Mouse (Mus musculus) embryonic facial prominence, embryonic 14.5 days (tissue): ENCODE measurements around the gene Poc1b. TPM values are rescaled to one million over a fixed set of nuclear protein-coding genes. Genes with fewer than 3 reads are reported as not detected.

Source experiments
- ATAC-seq: fragments of 200-750 bp; cut with Nextera tagmentation; 2 replicates; pipeline ENCODE4 v1.8.0; 2017; ENCODE audit warnings: low read depth, moderate number of reproducible peaks, moderate TSS enrichment
- DNase-seq: peaks from one replicate; pipeline ENCODE4 v3.0.0-alpha.2; 2015; ENCODE audit warnings: low spot score
- H3K27ac ChIP-seq: fragments of 300-500 bp; sonication (generic); replicated peaks from 2 replicates; pipeline ENCODE4 v1.5.1; 2014; ENCODE audit warnings: low read depth, mild to moderate bottlenecking, low read length, moderate library complexity
- H3K27me3 ChIP-seq: fragments of 300-500 bp; sonication (generic); replicated peaks from 2 replicates; pipeline ENCODE4 v1.6.1; 2014; ENCODE audit warnings: low read length; ENCODE audit not compliant: control insufficient read depth, insufficient read depth
- H3K36me3 ChIP-seq: fragments of 300-500 bp; sonication (generic); 2 replicates; pipeline ENCODE4 v1.6.1; 2014; ENCODE audit warnings: low read length, mixed read lengths; ENCODE audit not compliant: control insufficient read depth, insufficient read depth
- H3K4me1 ChIP-seq: fragments of 300-500 bp; sonication (generic); 2 replicates; pipeline ENCODE4 v1.6.1; 2014; ENCODE audit warnings: antibody characterized with exemption, low read length; ENCODE audit not compliant: control insufficient read depth, insufficient read depth
- H3K4me2 ChIP-seq: fragments of 300-500 bp; sonication (generic); 2 replicates; pipeline ENCODE4 v1.6.1; 2014; ENCODE audit warnings: low read depth, mild to moderate bottlenecking, low read length, moderate library complexity, mixed read lengths
- H3K4me3 ChIP-seq: fragments of 300-500 bp; sonication (generic); 2 replicates; pipeline ENCODE4 v1.5.1; 2014; ENCODE audit warnings: low read depth, mild to moderate bottlenecking, low read length
- H3K9ac ChIP-seq: fragments of 300-500 bp; sonication (generic); 2 replicates; pipeline ENCODE4 v1.6.1; 2014; ENCODE audit warnings: low read depth, mild to moderate bottlenecking, low read length, moderate library complexity, mixed read lengths
- H3K9me3 ChIP-seq: fragments of 300-500 bp; sonication (generic); 2 replicates; pipeline ENCODE4 v1.6.1; 2016; ENCODE audit warnings: low read length; ENCODE audit not compliant: control insufficient read depth
- WGBS: fragments of 180-500 bp; shearing (Covaris S2); extraction: QIAGEN DNeasy Blood & Tissue Kit; methylation state at CpG from one replicate; pipeline ENCODE4 v1.1.7; 2014; 5-methylcytosine and 5-hydroxymethylcytosine counted together
- polyA plus RNA-seq: library from polyadenylated mRNA; unstranded; fragments of >200 nt; fragmentation: Nextera tagmentation; extraction: Ambion mirVana; gene quantifications from 2 replicates; pipeline ENCODE4 v1.2.1, GENCODE M21; 2014

The Poc1b gene
- polyA plus RNA-seq, 1 experiment from 2014 or later: 18.9 TPM

DNA sequence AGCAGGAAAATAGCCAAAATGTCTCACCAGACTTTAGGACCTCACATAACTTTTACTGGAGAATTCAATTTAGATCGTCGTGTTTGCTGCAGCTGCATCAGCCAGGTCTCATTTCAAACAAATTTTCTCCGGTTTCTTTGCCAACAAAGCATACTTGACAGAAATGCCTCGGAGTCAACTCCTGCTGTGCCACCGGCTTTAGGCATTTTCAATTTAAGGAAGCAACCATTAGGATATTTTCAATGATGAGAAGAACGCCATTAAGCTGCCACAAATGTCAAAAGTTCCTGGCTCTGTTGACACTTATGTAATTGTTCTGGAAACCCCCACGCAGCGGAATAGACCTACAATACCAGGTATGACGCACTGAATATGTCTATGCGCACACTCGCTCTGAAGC lies 131.7 kb downstream of the Poc1b start:
- WGBS: 47% methylated on average over 11 of the region's 11 CpGs
- ATAC-seq: no peak
- Histone ChIP-seq H3K4me2 (no peak overlapping the region), H3K4me3 (no peak overlapping the region), H3K9me3 (no peaks in the 10 kb centered on the region), H3K4me1 (peaks cover 22% of the 10 kb centered on the region), H3K27me3 (no peaks in the 10 kb centered on the region), H3K9ac (no peak overlapping the region), H3K36me3 (no peaks in the 10 kb centered on the region), H3K27ac (no peak overlapping the region)
- DNase-seq: peak; percentile 49

DNA sequence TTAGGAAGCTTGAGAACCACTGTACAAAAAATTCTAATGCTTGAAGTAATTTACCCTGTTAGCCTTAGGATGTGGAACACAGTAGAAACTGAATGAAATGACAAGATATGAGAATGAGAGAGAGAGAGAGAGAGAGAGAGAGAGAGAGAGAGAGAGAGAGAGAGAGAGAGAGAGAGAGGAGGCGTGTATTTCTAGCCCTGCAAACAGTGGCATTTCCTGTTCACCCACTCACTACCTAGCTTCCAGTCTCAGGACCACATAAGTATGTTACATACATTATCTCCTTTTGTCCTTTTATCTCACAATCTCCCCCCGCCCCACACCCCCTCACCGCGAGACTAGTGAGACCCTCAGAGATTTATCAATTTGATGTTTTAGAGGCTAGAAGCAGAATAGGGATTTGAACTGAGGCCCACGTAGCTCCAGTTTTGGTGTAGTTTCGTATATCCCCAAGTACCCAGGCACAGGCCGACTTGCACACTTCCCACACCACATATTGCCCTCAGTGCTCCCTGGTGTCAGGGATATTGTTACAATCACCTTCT lies 134.5 kb downstream of the Poc1b start:
- H3K4me2 ChIP-seq: no peak overlapping the region
- DNase-seq (no peak), ATAC-seq (no peak)
- 0 out of 2 replicates have a peak overlapping the region, but pooled peaks have one; percentile 1 for H3K27ac ChIP-seq
- no peaks in the 10 kb centered on the region for H3K9me3 ChIP-seq
- H3K4me3 ChIP-seq: no peak overlapping the region
- H3K36me3 ChIP-seq: no peaks in the 10 kb centered on the region
- no peak overlapping the region for H3K9ac ChIP-seq
- peaks cover 27% of the 10 kb centered on the region for H3K4me1 ChIP-seq
- H3K27me3 ChIP-seq: no peaks in the 10 kb centered on the region
- WGBS: 83% methylated on average over 7 of the region's 7 CpGs

DNA sequence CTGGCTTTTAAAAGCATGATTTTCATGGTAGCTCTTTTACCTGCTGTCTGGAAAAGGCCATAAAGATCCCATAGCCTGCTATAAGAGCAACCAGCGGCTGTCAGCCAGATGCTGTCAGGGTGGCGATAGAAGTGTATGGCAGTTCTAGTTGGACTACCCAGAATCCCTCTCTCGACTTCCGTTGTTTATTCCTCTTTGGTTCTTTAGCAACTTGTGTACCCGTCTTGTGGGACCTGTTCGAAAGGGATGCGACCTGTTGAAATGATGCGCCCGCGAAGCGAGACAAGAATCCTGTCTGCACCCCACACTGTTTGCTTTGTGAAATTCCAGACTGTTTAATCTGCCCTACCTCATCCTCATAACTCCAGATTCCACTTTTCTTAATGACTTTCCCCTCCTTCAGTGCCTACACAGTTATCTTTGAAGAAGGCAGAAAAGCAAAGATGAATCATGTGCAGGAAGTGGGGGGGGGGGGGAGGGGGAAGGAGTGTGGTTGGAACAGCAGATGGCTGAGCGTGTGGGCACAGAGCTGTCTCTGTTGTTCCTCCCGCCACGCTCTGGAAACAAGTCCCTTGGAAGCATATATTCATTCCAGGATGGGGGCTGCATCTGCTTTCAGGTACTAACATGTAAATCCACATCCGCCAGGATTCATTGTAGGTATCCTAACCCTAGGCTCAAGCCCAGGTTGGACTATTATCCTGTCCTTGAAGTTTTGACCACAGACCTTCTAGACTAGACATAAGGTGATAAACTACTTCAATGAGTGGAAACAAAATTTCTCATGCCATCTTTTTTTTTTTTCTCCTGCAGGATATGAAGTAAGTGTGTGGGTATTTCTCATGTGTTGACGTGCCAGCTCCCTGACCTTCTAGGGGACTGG lies 135.2 kb downstream of the Poc1b start:
- Histone ChIP-seq H3K9me3 (no peaks in the 10 kb centered on the region), H3K4me1 (peaks cover 25% of the 10 kb centered on the region), H3K27me3 (no peaks in the 10 kb centered on the region), H3K9ac (no peak overlapping the region), H3K27ac (peak overlapping the region; percentile 1; the same call in 1 of the 2 replicates), H3K4me3 (no peak overlapping the region), H3K4me2 (no peak overlapping the region), H3K36me3 (no peaks in the 10 kb centered on the region)
- WGBS: 66% methylated on average over 16 of the region's 16 CpGs
- DNase-seq (peak; percentile 52), ATAC-seq (peak; percentile 53; the same call in 1 of the 2 replicates)

DNA sequence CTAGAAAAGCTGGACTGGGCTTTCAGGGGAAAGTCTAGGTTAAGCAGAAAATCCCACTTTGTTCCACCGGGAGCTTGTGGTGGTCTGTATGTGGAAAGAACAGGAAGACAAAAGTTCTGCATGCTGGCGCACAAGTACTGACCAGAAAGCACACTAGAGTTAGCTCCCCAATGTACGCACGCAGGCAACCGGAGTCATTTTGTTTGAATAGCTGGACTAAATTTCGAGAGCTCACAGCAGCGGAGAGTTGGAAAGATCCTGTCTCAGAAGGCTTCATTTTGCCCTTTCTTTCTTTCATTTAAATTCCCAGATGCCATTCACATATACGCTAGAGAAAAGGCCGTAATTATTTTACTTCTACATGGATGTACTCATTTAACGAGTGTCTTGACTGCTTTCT lies 135.9 kb downstream of the Poc1b start:
- Histone ChIP-seq H3K27ac (peak overlapping the region; percentile 1; the same call in 1 of the 2 replicates), H3K27me3 (no peaks in the 10 kb centered on the region), H3K9me3 (no peaks in the 10 kb centered on the region), H3K4me2 (no peak overlapping the region), H3K4me1 (peaks cover 21% of the 10 kb centered on the region), H3K4me3 (no peak overlapping the region), H3K9ac (no peak overlapping the region), H3K36me3 (no peaks in the 10 kb centered on the region)
- WGBS: 60% methylated on average over 10 of the region's 10 CpGs
- ATAC-seq: no peak
- no peak for DNase-seq

DNA sequence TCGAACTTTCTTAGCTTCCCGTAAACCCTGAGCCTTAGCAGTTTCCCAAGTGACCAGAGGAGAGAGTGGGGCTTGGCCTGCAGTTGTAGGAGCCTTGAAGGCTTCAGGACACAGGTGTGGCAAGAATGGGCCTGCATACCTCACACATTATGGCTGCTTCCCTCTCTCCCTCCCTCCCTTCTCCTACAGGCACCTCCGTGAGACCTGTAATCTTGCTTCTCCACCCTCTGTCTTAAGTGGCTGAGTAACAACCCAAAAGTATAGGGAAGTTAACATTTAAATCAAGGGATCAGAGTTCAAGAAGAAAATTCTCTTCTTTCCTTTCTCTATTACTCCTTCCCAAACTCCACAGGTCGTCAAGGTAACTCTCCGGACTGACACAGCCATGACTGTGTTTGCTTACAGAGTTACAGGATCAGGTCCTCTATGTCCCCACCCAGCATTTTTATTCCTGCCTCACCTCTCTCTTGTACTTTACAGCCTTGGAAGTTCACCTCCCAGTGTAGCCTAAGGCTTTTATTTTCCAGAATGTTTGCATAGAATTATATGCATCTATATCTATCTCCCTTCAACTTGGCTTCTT lies 137.2 kb downstream of the Poc1b start:
- Histone ChIP-seq H3K9ac (no peak overlapping the region), H3K9me3 (no peaks in the 10 kb centered on the region), H3K27ac (no peak overlapping the region), H3K4me1 (peaks cover 21% of the 10 kb centered on the region), H3K4me3 (no peak overlapping the region), H3K27me3 (no peaks in the 10 kb centered on the region), H3K36me3 (no peaks in the 10 kb centered on the region), H3K4me2 (no peak overlapping the region)
- 44% methylated on average over 5 of the region's 5 CpGs for WGBS
- DNase-seq (no peak), ATAC-seq (no peak)

DNA sequence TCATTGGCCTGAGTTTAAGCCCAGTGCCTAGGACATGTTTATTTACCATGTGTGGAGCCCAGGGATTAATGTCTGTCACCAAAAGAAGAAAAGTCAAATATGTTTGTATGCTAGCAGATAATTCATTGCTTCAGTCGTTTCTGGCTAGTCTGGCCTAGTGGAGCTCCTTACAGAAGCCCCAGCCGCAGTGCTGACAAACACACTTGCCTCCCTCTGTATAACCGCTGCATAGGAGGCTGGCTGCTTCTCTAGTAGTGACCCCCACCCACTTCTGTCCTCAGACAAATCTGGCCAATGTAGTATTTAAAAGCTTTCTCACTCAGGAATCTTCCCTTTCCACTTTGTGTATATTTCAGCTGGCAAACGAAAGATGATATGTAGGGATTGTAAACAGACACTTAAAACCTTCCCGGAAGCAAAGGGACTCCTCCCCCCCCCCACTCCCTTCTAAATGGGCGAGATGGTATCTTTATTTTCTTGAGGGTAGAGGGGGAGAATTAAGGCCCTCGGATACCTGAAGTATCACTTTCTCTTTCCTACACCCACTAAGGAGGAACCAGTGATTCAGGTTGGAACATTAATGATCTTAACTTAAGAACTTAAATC lies 137.9 kb downstream of the Poc1b start:
- WGBS: 29% methylated on average over 7 of the region's 7 CpGs
- Histone ChIP-seq H3K36me3 (no peaks in the 10 kb centered on the region), H3K9ac (no peak overlapping the region), H3K4me1 (peaks cover 21% of the 10 kb centered on the region), H3K27ac (no peak overlapping the region), H3K4me3 (no peak overlapping the region), H3K27me3 (no peaks in the 10 kb centered on the region), H3K9me3 (no peaks in the 10 kb centered on the region), H3K4me2 (no peak overlapping the region)
- DNase-seq (peak; percentile 29), ATAC-seq (no peak; the same call in 1 of the 2 replicates)

DNA sequence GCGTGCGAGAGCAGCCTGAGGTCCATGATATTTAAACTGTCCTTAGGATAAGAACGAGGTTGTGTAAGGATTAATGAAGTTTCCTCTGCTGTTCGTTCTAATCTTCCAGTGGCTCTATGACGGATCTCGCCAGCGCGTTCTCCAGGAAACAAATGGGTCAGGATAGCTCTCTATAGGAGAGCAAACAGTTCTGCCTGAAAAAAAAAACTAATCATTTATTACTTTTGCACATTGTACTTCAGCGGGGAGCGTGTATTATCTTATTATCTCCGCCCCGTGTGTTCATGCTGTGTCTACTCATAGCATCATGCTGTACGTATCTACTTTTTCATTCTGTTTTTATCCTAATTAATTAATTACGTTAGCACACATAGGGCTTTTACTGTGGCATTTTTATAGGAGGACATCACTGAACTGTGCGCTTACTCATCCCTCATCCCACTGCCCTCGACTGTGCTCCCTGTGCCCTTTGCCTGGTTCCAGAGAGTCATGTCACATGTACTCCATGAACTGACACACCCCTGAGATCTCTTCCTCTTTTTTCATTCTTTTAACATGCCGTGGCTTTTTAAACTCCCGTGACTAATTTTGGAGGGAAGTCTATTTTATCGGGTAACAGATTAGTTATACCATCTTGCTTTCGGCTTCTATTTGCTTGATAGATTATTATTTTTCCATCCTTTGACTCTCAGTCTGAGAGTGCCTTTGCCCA lies 140.1 kb downstream of the Poc1b start:
- H3K27ac ChIP-seq: no peak overlapping the region
- no peak overlapping the region for H3K4me2 ChIP-seq
- H3K36me3 ChIP-seq: no peaks in the 10 kb centered on the region
- H3K27me3 ChIP-seq: no peaks in the 10 kb centered on the region
- ATAC-seq (no peak), DNase-seq (no peak)
- no peaks in the 10 kb centered on the region for H3K9me3 ChIP-seq
- peaks cover 20% of the 10 kb centered on the region for H3K4me1 ChIP-seq
- no peak overlapping the region for H3K4me3 ChIP-seq
- no peak overlapping the region for H3K9ac ChIP-seq
- 79% methylated on average over 20 of the region's 20 CpGs for WGBS
